In the genomic region with DNA sequence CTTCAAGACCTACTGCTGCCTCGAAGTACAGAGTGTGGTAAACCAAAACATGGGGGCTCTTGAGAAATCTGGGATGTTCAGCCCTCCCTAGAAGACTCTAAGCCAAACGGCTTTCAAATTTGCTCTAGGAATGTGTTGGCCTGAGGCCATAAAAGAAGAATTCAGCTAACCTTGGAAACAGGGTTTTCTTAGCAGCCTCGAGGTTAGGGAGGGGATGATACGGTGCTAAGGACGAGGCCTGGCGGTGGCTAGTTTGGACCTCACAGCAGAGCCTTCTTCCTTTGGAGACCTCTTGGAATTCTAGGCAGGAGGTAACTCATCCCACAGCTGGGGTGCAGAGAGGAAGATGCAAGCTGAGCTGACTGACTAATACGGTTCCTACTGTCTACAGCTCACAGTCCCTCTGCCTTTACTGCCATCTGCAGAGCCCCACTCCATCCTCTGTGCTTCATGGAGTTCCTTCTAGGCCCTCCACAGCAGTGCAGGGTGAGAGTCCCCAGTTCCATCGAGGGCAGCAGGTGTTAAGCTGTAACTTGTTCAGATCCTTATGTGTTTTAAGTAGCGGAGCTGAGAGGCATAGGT, we compare ENCODE assay signal across 20 mouse cellular contexts. TPM values are rescaled to one million over a fixed set of nuclear protein-coding genes. Genes with fewer than 3 reads are reported as not detected.
DNase-seq lines count a peak whose midpoint lies in the region; ATAC-seq and TF ChIP-seq lines count a peak whose summit lies in the region.
"Had no signal": no experiment of that assay in that cellular context is flagged by ENCODE, and none has a peak within 500 bp of the region (broad histone marks: within the 10 kb centered on the region; RNA-seq: fewer than 3 reads in every experiment).

No protein-coding gene starts in this region.

- no peak for TF ChIP-seq CTCF in gastrocnemius, adult 2 months (IDR thresholded peaks at IDR 0.05)

- WGBS in kidney, embryonic 15.5 days, result 45% methylated on average over 9 of the region's 9 CpGs

- 0 out of 2 replicates have a peak overlapping the region, but pooled peaks have one; percentile 3 for H3K27ac ChIP-seq in gastrocnemius, adult 2 months
- no peak overlapping the region for H3K27ac ChIP-seq in kidney, embryonic 15.5 days
- H3K27ac ChIP-seq: embryonic facial prominence, embryonic 12.5 days; forebrain, embryonic 10.5 days; liver, embryonic 15.5 days had no signal

- no peak overlapping the region for H3K4me3 ChIP-seq in gastrocnemius, adult 2 months
- no peak overlapping the region for H3K4me3 ChIP-seq in kidney, embryonic 15.5 days (replicated peaks)
- H3K4me3 ChIP-seq: embryonic facial prominence, embryonic 12.5 days; forebrain, embryonic 10.5 days; liver, embryonic 15.5 days had no signal

- no peak overlapping the region for H3K9ac ChIP-seq in kidney, embryonic 15.5 days
- H3K9ac ChIP-seq: embryonic facial prominence, embryonic 12.5 days; liver, embryonic 15.5 days had no signal

- DNase-seq in gastrocnemius, adult 2 months, result no peak
- no peak for DNase-seq in gastrocnemius, adult 8-10 months (ENCODE audit: low spot score in 2 of 2)
- peak; percentile 41 to 43 for DNase-seq in kidney, postnatal 25 days
- DNase-seq in 3T3-L1 (ENCODE audit: low read depth, low spot score), result peak; percentile 56
- DNase-seq in NIH3T3 (ENCODE audit: low read depth), result peak; percentile 38
- no peak for DNase-seq in left cerebral cortex, adult 11 months (ENCODE audit: low spot score)
- DNase-seq in thymus, postnatal 36 days, result no peak
- DNase-seq: B cell, adult 2 months; cerebellum, adult 11-12 months; heart, postnatal 10 days; layer of hippocampus, adult 9-11 months; left cerebral cortex, postnatal 4 days; retina, postnatal 1 day; thymus, adult 2 months had no signal

- no peak for ATAC-seq in kidney, embryonic 15.5 days (replicated peaks; ENCODE audit: low FRiP score)
- ATAC-seq: hindbrain, embryonic 16.5 days; midbrain, embryonic 16.5 days had no signal

- H3K4me1 ChIP-seq in kidney, embryonic 15.5 days, result peaks cover 47% of the 10 kb centered on the region

- no peaks in the 10 kb centered on the region for H3K9me3 ChIP-seq in kidney, embryonic 15.5 days (replicated peaks)
- H3K9me3 ChIP-seq: embryonic facial prominence, embryonic 12.5 days; liver, embryonic 15.5 days had no signal

- H3K4me2 ChIP-seq in kidney, embryonic 15.5 days, result no peak overlapping the region
- H3K4me2 ChIP-seq: embryonic facial prominence, embryonic 12.5 days; liver, embryonic 15.5 days had no signal

- peaks cover 7% of the 10 kb centered on the region for H3K36me3 ChIP-seq in kidney, embryonic 15.5 days
- H3K36me3 ChIP-seq: embryonic facial prominence, embryonic 12.5 days; liver, embryonic 15.5 days had no signal

- no peaks in the 10 kb centered on the region for H3K27me3 ChIP-seq in kidney, embryonic 15.5 days
- H3K27me3 ChIP-seq: embryonic facial prominence, embryonic 12.5 days; liver, embryonic 15.5 days had no signal

- intact Hi-C loops in gastrocnemius, adult 2 months (cut with DNase I), result no loop called here

RNA-seq across cellular contexts. Expression of gene Sik3, which starts 22.8 kb away (rescaled TPM):
- total RNA-seq in gastrocnemius, adult 2 months (2021), result 10 to 100 TPM; 38.0 to 41.1 TPM
- 10 to 100 TPM; 36.6 to 42.4 (median 39.7) TPM for total RNA-seq in gastrocnemius, adult 8-10 months (2022)
- polyA plus RNA-seq in kidney, embryonic 15.5 days (2015; fragmentation: Nextera tagmentation; extraction: Ambion mirVana), result 9.9 and 10.2 TPM in 2 replicates

RNA-seq across cellular contexts. Expression of gene Pafah1b2, which starts 22.9 kb away (rescaled TPM):
- 10 to 100 TPM; 28.0 to 29.5 TPM for total RNA-seq in gastrocnemius, adult 2 months (2021)
- total RNA-seq in gastrocnemius, adult 8-10 months (2022), result 10 to 100 TPM; 19.1 to 25.8 (median 23.2) TPM
- 162 and 170 TPM in 2 replicates for polyA plus RNA-seq in kidney, embryonic 15.5 days (2015; fragmentation: Nextera tagmentation; extraction: Ambion mirVana)

Comparison
In these comparisons a context has a peak if more than half of its experiments do, and no peak if none do; other contexts are left out.
1. DNase-seq: peak in kidney, postnatal 25 days (2 of 2), 3T3-L1 (single experiment) and NIH3T3 (single experiment); none in gastrocnemius, adult 2 months (single experiment), gastrocnemius, adult 8-10 months (0 of 2), left cerebral cortex, adult 11 months (single experiment) and thymus, postnatal 36 days (0 of 2).